Mouse (Mus musculus) thymus, postnatal 0 days (tissue): ENCODE measurements around the gene Znrf2. TPM values are rescaled to one million over a fixed set of nuclear protein-coding genes. Genes with fewer than 3 reads are reported as not detected.
"Not testable (repeated sequence)": the region's sequence is repeated elsewhere in the genome, so short reads cannot be mapped to it uniquely, and the experiment has no call there.

Experiments used
- DNase-seq: peaks from one replicate; pipeline ENCODE4 v3.0.0-alpha.2; 2015; ENCODE audit warnings: low spot score
- polyA plus RNA-seq: library from polyadenylated mRNA; unstranded; fragments of >200 nt; fragmentation: Nextera tagmentation; extraction: Ambion mirVana; gene quantifications from 2 replicates; pipeline ENCODE4 v1.2.1, GENCODE M21; 2015

Gene Znrf2
- polyA plus RNA-seq, 1 experiment from 2014 or later, result 20.8 TPM

DNA sequence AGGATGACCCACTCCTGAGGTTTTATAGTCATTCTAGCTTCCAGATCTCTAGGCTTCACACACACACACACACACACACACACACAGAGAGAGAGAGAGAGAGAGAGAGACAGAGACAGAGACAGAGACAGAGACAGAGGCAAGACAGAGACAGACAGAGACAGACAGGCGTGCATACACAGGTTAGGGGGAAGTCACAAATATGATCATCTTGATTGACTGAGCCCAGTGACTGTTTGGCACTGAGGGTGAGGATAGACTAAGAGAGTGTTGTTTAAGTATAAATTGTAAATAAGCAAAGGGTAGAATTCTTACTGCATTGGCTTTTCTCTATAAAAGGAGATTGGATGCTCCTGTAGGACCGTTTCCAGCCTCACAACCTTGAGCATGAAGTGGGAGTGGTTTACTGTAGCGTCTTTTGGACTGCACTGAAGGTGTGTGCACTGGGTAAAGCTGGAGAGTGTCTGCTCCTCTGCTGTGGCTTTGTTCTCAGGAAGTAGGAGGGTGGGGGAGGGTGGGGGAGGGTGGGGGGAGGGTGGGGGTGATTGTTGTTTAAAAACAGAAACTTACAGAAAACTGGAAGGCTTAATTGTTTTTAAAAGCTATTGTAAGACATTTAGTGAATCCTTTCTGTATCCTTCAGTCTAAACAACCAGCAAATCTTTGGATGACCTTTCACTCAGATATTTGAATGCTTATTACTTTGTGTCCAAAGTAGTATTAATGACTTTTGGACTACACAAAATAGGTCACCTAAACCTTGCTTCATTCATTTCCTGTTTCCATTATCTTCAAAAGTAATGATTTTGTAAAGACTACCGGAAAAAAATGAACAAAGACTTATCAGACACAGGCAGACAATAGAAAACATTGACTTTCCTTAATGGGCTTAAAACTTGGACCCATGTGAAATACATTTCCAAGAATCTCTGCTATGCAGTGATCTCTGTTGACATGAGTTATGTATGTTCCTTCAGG is 32.8 kb downstream of the Znrf2 start:
- peak; percentile 71 for DNase-seq

DNA sequence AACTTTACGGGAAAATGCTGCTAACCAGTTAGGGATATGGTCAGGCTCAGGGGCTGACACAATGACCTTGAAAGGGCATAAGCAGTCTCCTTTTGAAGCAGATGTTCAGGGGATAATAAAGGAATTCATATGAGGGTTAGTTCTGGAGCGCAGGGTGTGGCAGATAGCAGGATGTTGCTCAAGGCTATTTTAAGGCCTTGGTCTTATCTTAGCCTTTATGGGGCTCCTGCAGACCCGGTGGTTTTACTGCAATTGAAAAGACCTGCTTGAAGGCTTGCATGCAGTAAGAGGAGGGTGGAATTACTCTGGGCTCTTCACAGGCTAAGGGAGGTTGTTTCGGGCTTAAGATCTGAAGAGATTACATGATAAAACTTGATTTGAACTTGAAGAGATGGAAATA is 35.1 kb downstream of the Znrf2 start:
- no peak for DNase-seq

DNA sequence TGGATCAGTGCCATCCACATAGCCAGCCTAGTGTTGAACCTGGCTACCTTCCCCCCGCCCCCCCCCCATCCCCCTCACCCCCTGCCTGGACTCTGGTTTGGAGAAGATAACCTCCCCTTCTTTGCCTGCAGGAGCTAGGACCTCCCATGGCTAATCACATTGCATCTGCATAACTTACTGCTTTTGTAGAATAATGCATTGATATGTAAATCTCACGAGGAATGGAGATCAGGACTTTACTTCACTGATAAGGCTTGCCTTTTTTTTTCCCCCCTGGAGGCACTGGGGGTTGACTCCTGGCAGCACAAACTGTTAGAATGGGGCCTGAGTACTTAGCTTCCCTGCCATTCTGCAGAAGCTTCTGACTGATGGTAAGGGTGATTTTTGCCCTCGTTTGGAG is 36.0 kb downstream of the Znrf2 start:
- no peak for DNase-seq

DNA sequence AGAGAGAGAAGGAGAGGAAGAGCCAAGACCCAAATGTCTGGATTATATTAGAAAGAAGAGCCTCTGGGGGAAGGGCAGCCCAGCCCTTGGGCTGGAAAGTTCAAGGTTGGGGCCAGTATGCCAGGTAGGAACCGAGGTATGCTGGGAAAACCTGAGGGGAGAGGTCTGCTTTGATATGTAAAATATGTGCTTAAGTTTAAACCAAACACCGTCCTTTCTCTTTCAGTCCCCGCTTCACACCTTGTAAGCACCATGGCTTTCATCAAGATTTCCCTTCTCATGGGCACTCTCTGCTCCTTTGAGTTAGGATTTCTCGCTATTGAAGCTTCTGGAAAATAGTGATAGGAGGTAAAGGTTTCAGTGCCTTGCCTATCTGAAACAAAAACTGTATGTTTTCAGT is 38.1 kb downstream of the Znrf2 start:
- DNase-seq, result no peak

DNA sequence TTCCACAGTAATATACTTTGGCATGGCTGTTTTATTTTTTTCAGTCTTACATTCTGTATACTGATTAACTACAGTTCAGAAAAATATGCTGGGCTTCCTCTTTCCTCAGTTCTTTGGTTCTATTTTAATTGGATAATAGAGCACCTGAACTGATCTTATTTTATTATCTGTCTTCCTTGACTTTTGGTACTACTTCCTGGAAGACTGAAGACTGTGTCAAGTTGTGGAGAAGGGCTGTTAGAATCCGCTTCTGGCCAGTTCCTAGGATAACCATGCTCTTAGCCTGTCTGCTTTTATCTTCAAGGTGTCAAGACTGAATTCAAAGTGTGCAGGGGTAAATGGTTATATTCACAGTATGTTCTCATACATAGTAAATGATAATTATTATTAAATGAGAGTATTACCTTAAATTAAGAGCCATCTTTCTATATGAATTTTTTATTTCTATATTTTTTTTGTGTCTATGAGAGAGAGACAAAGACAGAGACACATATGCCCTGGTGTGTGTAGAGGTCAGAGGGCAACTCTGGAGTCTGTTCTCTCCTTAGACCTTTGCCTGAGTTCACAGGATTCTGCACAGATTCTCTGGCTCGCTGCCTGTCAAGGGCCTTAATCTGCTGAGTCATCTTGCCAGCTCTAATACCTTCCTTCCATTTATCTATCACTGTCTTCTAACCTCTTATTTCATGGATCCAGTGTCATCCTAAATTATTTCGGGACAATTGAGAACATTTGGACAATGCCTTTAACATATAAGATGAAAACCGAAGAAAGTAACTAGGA is 39.3 kb downstream of the Znrf2 start:
- no peak for DNase-seq

DNA sequence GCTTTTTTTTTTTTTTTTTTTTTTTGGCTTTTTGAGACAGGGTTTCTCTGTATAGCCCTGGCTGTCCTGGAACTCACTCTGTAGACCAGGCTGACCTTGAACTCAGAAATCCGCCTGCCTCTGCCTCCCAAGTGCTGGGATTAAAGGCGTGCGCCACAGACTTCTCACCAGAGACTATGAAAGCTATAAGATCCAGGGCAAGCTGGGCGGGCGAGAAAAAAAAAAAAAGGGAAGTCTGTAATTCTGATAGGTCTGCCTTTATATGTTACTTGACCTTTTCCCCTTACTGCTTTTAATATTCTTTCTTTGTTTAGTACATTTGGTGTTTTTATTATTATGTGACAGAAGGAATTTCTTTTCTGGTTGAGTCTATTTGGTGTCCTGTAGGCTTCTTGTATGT is 42.4 kb downstream of the Znrf2 start:
- not testable (repeated sequence) for DNase-seq

DNA sequence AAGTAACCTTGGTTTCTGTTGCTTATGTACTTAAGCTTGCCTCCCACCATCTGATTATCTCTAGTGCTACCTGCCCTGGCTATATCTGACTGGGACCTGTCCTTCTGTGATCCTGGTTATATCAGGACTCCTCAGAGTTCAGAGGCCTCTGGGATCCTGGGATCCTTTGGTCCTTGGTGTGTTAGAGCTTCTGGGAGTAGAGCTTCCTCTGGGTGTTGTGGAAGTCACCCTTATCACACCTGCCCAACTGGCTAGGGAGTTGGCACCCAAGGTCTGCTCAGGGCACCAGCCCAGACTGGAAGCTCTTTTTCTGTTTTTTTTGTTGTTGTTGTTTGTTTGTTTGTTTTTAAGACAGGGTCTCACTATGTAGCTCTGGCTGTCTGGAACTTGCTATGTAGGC is 43.5 kb downstream of the Znrf2 start:
- DNase-seq, result no peak

DNA sequence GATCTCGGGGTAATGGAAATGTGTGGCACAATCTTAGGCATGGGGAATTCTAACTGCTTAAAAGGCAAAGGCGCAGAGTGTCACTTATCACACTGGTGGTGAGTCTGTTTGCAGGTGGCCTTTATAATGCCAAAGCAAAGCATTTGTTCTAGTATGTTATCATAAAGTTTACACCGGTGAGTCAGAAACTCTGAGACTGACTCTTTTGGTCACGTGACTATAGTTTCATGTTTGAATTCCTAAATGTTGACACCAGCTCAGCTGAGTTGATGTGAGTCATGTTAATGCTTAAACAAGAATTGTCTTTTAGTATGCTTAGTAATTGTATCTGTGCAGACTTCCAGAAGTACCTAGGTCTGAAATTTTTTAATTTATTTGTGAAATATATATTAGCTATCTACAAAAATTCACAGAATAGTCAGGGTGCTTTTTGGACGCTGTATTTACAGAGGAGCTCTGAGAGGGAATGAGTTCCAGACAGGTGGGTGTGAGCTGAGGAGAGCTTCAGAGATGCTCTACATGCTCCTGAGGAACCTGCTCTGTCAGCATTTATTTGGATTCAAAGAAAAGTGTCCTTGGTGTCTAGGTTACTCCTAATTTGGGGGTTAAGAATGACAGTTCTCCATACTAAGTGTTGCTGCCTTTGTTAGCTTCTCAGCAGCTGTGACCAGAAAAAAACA is 50.2 kb downstream of the Znrf2 start:
- DNase-seq, result no peak

DNA sequence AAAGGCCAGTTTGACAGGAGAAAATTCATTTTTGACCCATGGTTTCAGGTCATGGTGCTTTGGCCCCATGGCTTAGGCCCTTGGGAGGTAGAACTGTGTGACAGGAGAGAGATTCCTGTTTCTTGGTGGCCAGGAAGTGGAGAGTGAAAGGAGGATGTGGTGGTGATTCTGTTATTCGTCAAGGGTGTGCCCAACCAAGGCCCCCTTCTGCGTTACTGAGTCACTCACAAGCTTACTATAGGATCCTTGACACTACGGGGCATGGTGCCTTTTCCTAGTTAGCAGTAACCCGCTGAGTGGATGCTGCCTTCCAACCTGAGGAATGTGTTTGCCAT is 50.7 kb downstream of the Znrf2 start:
- peak; percentile 30 for DNase-seq

DNA sequence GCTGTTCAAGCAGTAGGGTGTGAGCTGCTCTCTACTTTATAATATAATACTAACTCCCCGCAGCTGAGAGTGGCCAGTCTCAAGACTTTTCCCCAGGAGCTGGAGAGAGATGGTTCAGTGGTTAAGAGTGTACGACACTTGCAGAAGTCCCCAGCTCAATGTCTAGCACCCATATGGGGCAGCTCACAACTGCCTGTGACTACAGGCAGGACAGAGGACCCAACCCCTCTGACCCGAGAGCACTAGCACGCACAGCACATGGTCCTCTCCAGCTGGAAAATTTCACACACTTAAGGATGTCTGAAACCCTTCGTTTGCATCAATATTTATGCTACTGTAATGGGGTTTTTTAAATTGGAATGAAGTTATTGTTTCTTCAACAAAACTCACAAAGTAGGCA is 56.3 kb downstream of the Znrf2 start:
- no peak for DNase-seq

DNA sequence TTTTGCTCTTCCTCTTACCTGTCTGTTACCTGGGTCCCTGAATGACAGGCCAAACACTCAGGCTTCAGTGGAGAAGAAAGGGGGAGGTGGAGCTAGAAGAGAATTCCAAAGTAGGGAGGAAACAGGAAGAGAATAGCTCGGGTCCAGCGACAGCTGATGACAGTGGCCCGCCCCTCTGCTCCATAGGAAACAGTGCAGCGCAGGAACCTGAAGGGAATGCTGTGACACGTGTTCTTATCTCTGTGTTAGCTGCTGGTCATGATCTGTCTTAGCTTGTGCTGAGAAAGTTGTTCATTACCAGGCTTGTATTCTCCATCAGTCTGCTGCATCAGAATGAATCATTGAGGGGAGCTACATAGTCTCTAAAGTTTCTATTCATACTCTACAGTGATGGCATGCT is 60.1 kb downstream of the Znrf2 start:
- no peak for DNase-seq

DNA sequence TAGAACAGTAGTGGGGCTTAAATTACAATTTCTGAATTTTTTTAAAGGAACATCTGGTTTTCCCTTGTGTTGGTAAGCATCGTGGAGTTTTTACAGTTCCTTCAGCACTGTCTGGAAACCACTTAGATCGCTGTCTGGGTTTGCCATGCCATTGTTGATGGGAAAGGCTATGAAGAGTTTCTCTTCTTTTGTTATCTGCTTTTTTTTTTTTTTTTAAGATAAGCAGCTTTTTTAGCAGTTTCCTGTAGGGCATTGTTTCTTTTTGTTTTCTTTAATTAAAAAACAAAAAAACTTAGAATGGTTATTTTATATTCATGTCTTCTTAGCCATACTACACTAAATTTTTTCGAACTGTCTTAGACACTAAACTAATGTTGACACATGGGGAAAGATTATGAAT is 60.9 kb downstream of the Znrf2 start:
- DNase-seq, result no peak

DNA sequence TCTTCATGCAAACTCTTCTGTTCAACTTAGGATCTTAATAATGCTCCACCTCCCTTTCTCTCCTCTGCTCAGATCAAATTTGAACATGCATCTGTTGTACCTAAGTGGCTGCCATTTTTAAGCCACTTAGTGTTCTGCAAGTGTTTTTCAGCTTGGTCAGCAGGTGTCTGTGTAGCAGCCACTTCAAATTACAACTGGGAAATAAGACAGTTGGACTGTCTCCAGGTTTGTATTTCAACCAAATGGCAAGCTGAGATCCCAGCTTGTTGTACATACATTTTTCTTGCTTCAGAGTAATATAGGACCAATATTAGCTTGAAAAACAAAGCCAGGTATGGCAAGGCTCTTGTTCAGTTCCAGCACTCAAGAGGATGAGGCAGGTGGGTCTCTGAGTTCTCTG is 61.8 kb downstream of the Znrf2 start:
- DNase-seq, result no peak

DNA sequence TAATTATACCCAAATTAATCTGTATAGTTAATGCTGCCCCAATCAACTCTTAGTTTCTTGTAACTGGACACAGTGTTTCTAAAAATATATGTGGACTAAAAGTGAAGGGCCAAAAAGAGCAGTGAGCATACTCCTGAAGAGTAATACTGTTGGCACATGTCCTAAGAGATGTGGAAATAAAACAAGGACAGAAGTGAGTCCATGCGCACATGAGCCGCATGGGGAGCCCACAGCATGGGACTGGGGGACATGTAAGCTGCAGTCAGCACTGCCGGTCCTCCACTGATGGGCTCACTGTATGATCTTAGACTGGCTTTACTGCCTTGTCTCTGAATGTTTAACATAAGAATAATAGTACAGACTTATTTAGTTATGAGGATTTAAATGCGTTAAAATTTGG is 63.4 kb downstream of the Znrf2 start:
- DNase-seq, result no peak

DNA sequence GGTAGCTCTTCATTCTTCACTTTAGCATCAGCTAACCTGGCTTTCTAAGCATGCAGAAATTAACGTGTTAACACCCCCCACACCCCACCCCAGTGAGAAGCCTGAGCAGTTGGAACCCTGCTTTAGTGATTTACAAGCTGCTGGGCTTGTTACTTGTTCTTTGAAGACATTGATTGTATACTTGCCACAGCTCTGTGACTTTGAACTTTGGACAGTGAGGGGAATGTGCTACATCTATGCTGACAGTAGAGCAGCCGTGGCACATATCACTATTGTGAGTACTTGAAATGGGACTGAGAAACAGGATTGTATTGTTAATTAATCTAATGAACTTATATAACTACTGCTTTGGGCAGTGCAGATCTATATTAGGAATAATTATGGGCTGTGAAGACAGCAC is 66.7 kb downstream of the Znrf2 start:
- DNase-seq, result no peak

DNA sequence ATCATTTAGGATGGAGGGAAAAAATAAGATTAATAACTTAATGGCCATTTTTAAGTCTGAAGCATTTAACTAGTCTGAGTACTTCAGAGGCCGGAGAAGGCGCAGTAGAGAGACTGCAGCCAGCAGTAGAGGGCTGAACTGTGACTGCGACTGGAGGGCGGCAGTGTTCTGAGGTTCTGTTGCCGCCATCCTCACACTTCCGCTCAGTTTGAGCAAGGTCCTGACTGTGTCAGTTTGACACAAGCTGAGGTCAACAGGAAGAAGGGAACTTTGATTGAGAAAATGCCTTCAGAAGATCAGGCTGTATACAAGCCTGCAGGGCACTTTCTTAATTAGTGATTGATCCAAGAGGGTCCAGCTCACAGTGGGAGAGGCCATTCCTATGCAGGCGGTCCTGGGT is 69.5 kb downstream of the Znrf2 start:
- no peak for DNase-seq

DNA sequence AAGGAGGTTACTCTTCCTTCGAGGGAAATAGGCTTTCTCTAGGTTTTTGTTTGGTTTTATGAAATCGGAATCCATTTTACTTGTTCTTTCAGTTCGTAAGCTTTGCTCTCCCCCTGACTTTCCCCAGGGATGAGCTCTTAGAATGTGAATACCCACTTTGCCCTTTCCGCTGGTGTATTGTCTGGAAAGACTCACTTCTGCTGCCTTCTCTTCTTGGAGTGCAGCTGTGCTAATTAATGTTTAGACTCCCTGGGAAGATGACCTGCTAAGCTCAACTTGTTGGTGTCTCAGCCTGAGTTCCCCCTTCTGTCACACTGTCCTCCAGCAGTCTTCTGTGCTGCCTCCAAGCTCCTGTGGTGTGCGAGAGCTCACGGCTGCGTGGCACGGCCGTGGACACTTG is 73.5 kb downstream of the Znrf2 start:
- DNase-seq, result no peak

DNA sequence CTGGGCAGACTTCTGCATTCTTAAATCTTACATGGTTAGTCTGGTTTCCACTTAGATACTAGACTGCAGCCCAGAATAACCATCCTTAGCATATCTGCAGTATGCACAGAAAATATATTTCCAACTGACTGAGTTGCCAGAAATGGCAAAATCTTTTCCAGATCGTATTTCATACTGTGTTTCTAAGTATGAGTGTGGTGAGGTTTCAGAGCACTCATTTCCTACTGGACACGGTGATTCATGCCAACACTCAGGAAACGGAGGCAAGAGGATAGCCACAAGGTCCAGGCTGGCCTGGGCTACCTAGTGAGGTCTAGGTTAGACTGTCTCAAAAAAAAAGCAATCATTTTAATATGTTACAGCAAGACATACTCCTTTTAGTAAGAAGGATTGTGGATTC is 74.7 kb downstream of the Znrf2 start:
- DNase-seq, result no peak

DNA sequence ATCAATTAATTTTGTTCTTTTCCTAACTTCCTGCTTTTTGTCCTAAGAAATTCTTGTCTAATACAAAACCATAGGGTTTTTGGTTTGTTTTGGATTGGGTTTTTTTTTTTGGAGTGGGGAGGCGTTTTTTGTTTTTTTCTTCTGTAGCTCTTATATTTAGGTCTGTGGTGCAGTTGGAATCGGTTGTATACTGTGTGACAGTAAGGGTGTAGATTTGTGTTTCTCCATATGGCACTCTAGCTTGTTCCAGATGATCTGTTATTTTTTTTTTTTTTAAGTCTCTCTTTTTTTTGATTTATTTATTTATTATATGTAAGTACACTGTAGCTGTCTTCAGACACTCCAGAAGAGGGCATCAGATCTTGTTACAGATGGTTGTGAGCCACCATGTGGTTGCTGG is 83.5 kb downstream of the Znrf2 start:
- no peak for DNase-seq

DNA sequence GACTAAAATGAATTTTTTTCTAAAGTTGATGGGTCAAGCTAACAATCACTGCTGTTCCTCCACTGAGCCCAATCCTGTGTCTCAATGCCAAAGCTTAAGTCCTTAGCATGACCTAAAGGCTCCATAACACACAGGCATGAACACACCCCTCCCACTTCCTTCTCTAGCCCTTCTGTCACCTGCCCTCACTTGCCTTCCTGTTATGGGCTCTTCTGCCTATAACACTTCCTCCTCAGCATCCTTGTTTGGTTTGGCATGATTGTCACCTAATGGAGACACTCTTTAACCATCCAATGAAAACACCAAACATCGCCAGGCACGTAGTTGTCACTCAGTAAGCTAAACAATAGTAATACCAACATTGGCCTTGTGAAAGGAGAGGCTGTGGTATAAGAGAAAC is 85.8 kb downstream of the Znrf2 start:
- peak; percentile 26 for DNase-seq

DNA sequence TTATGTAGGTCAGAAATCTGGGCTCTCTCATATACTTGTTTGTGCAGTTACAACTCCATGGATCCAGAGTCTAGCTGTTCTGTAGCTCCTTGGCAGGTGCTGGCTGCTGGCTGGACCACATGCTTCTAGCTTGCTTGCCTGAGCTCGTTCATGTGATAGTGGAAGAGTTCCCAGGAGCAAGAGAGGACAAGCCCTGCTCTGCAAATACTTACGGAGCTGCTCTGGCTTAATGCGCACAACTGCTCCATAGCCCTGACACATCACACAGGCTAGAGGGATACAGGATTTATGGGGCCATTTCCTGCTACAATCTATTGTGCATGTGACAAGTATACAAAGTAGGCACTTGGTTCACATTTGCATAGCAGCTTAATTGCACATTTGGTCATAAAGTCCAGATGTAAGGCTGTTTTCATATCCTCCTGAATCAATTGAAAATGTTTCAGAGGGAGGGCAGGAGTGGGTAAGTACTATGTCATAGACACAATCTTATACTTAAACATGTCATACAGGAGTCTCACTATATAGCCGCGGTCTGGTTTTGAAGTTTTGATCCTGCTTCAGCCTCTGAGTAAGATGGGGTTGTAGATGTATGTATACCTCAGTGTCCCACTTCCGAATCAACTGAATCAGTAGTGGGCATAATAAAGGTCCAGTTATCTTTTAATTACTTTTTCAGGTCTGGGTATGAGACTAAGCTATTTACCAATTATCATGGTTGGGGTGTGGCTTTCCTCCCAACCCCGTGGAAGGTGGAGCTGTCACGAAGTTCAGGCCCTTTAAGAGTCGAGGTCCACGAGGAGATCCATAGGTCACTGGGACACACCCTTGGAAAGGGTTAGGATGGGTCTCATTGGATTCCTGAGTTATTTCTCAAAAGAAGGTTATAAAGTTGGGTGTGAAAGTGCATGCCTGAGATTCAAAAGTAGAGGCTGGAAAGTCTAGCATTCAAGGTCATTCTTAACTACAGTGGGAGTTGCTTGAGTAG is 89.6 kb downstream of the Znrf2 start:
- no peak for DNase-seq
